Mouse (Mus musculus) C2C12 (cell line): ENCODE results near the gene Slc25a3.

Experiments
- CTCF ChIP-seq: IDR thresholded peaks from one replicate; pipeline ENCODE4 v1.5.1; 2011; ENCODE audit not compliant: control insufficient read depth, insufficient read depth, insufficient read length
- MAX ChIP-seq: IDR thresholded peaks from one replicate; pipeline ENCODE4 v1.6.1; 2011; ENCODE audit warnings: mild to moderate bottlenecking, control low read depth
- MYOD1 ChIP-seq: IDR thresholded peaks from one replicate; pipeline ENCODE4 v1.6.1; 2011; ENCODE audit warnings: low read depth; ENCODE audit not compliant: control insufficient read depth, insufficient read length
- USF1 ChIP-seq: IDR thresholded peaks from one replicate; pipeline ENCODE4 v1.6.1; 2011; ENCODE audit warnings: low read depth, mild to moderate bottlenecking, control low read depth, moderate library complexity

DNA sequence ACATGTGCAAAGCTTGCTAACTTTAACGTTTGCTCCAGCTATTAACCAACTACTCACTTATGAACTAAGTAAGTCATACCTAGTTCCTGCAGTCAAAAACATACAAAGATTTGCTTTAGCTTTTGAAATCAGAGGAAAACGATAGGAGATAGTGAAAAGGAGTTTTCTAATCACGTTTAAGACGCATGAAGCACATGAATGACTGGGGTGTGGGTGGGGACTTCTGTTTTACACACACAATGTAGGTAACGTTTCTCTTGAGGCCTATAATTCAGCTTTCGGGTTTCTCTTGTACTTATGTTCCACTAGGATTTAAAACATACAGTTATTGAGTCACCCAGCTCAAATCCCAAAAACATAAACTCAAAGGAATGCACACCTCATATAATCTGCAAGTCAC, 1.2 kb downstream of the Slc25a3 start:
- TF ChIP-seq CTCF (no peak), MYOD1 (no peak), MAX (no peak), USF1 (no peak)
